Mouse (Mus musculus) gastrocnemius, postnatal 10 days (tissue): ENCODE results near the gene Hlf. TPM values are rescaled to one million over a fixed set of nuclear protein-coding genes. Genes with fewer than 3 reads are reported as not detected.

Experiments used
- DNase-seq: peaks from one replicate; pipeline ENCODE4 v3.0.0; 2021; ENCODE audit warnings: mixed read lengths
- total RNA-seq, 2 experiments: library from RNA; stranded (reverse); gene quantifications; 2 replicates each; pipeline ENCODE4 v1.2.3; 2021

Gene Hlf
- total RNA-seq, 2 experiments from 2014 or later, result 5.1 to 7.5 TPM

DNA sequence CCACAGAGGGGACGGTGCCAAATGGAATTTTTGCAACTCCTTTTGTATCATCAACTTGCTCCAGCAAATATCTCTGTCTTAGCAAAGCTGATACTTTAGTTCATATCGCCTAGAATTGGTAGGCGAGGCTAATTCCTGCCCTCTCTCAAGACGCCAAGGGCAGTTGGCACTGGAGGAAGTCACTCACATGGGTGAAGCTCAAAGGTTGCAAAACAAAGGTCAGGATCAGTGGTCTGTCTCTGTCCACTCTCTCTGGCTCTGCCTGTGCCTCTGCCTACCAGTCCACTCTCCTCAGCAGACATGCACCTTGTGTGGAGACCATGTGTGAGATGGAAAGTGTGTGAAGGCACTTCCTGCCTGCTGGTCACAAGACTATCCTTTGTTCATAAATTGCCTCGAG lies 48.4 kb downstream of the Hlf start:
- DNase-seq, result no peak

DNA sequence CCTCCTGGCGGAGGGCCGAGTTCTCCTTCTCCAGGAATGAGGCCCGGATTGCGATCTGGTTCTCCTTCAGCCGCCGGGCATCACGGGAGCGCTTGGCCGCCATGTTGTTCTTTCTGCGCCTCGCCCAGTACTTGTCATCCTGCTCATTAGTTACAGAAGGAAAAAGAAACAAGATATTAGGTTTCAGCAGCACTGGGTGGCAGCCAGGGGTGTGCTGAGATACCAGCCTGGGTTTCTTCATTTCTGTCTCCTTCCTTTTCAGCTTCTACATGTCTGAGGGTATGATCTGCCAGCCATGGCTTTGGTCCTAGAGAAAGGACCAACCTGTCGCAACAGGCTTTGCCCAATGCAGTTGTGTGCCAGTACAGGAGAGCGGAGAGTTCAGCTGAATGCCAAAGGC lies 49.9 kb downstream of the Hlf start:
- DNase-seq, result no peak

DNA sequence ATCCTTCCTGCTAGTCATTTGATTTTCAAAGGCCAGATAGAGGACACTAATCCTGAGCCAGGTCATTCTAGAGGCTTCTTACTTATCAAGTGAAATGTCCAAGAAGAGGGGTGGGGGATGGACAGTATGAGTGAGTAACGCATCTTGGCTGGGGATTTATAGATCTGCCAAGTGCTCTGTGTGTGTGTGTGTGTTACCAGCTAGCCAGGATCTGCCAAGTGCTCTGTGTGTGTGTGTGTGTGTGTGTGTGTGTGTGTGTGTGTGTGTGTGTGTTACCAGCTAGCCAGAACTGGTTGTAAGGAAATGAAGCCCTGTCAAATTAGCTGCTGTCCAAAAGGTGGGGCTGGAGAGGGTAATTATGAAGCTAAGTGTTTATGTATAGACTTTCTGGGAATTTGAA lies 55.9 kb downstream of the Hlf start:
- DNase-seq, result no peak

DNA sequence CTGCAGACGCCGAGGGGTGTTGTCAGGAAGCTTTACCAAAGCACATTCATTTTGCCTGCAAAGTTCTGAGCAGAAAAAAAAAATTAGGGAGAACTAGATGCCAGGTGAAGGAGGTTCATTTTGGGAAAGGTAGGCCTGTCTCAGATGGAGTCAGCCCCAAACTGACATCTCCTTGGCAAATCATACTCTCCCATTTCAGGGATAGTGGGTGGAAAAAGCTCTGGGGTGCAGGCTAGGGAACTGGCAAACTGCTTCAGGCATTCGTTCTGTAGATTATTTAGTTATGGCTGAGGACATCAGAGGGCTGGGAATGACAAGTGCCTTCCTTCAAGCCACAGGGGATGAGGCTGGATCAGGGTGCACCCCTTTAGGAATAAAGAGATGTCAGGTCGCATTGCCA lies 58.0 kb downstream of the Hlf start:
- no peak for DNase-seq

DNA sequence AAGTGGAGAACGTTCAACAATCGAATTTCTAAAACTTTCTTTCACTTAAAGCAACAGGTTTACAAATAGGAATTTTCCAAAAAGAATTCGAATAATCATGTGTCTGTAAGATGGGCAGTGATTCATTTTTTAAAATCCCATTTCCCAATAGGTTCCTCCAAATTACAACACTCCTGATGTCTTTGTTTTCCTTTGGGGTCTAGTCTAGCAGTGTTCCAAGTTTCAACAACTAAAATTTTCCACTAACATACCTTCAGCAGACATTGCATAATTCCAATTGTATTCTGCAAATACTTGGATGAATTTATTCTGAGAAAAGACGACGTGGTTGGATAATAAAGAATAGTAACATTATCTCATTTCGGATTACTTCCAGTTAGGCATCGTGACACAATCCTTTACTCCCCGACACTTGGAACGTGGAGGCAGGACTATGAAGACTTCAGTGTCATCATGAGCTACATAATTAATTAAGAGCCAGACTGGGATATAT lies 60.4 kb downstream of the Hlf start:
- no peak for DNase-seq

DNA sequence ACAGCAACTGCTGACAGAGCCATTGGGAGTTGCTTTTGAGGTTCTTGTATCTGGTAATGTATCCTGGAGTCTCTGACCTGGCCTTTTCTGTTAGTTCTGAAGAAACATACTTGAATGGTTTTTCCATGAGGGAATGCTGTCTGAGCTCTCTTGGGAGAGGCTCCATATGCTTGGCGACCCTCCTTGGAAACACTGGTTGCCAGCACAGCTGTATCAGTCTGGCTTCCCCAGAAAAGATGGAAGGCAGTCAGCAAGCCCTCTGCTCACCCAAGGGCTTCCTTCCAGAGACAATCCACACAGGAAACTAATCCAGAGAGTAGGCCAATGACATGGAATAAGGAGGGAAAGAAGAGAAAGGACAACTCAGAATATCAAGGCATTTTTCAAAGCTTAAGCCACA lies 63.9 kb downstream of the Hlf start:
- DNase-seq, result peak; percentile 22

DNA sequence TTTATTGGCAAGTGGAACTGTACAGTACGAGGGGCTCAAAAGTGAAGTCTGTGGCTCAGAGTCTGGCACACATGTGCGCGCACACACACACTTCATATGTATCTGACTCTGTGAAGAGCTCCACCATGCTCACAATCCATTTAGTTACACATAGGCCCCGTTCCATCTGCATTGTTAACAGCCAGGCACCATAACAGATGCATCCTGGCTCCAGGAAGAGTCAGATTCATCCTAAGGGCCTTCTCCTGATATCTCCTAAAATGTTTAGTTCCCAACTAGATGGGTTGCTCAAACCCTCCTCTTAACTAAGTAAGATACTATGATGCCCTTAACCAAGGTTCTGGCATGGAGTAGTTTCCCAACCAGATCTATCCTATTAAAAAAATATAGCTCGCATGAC lies 64.5 kb downstream of the Hlf start:
- no peak for DNase-seq

DNA sequence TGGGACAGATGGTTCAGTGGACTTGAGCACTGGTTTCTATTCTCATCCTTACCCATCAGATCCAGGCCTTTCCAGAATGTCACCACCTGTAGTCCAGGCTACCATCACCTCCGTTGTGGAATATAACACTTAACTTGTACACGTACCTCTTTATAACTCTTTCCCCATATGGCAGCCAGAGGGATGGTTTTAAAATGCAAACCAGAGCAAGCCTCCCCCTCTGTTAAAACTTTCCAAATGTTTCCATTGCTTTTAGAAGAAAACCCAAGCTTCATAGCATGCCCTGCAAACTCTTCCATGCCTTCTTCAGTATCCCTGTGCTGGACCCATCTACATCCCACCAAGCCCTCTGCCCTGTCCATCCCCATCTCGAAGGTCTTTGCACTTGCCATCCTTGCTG lies 66.1 kb downstream of the Hlf start:
- no peak for DNase-seq

DNA sequence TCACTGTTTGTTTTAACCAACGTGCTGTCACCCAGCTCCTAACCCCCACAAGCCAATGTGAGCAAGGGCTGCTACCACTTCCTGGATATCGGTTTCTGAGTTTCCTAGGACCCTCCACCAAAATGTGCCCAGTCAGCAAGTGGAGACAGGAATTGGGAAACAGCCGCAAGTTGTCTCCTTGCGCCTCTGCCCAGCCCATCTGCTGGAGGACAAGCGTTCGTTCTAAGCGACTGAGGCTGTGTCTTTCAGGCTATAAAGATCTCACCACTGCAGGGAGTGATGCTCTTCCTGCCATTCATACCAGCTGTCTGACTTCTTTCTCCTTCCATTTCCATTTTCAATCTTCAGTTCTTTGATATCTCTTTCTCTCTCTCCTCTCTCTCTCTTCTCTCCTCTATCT lies 69.8 kb downstream of the Hlf start:
- DNase-seq, result no peak

DNA sequence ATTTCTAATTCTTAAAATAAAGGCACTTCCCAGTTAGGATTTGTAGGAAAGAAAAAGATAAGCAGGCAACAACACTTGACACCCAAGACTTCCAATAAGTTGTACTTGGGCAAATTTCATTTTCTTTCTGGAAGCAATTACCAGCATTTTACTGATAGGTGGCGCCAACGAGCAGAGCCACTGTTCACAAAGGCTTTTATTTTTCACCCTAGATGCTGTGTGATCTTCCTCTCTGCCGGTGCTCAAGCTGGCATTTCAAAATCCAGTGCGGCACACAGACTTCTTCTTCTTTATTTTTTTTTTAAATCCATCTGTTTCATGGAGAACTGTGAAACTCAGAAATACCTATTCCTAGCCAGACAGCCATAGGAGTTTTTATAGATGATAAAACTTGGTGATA lies 73.2 kb downstream of the Hlf start:
- DNase-seq, result peak; percentile 46

DNA sequence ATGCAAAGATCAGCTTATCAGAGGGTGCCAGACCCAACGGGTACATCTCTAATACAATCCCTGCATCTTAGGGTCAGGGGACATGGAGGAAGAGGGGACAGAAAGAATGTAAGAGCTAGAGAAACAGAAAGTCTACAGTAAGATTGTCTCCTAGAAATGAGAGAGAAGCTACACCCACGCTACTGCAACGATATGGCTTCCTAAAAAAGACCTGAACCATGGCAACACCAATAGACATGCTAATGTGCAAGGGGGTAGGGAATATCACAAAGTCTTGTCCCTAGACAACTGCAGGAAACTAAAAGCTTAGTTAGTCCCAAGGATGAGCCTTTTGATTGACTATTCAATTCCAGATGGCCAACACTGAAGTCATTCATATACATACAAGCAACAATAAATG lies 76.1 kb downstream of the Hlf start:
- no peak for DNase-seq

DNA sequence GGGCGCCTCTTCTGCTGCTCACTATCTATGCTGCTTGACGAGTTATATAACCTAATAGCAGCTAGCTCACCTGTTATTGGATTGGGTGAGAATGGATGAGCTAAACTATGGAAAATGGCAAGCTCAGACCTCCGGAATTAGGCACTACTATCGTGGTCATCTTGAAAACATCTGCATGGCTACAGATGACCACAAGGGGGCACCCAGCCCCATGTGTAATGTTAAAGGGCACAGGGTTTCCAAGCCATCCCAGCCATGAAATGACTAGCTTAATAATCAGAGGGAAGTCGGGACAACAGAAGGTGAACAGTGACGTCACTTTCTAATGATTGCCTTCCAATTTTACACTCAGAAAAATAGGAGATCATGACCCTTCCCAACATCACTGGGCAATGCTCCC lies 83.7 kb downstream of the Hlf start:
- peak; percentile 68 for DNase-seq

DNA sequence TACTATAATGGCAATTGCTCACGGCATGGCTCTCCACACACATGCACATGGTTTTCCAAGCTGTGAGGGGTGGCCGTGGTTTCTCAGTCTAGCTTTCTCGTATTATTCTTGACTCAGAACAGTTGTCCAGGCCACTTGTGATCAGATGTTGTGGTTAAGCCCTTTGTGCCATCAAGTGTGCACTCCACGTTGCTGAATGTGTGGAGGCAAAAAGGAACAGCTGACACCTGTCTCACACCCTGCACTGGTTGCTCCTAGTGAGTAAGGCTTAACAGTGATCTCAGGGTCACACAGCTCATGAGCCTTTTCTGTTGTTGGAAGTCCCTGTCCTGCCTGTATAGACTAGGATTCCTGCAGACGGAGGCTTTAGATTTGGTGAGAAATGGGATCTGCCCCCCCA lies 84.6 kb downstream of the Hlf start:
- no peak for DNase-seq

DNA sequence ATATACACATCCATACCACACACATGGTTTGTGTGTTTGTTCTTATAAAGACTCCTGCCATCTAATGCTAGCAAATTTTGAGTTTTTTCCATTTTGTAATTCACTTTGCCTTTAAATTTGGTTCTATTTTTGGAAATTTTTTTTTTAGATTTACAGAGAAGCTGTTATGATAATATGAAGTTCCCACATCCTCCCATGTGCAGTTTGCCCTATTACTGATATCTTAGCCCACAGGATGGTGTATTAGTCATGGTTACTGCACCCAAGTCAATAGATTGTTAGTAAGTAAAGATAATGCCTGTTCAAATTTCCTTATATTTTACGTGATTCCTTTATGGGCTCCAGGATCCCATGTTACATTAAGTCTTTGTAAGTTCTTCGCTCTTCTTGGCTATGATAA lies 96.1 kb downstream of the Hlf start:
- no peak for DNase-seq

DNA sequence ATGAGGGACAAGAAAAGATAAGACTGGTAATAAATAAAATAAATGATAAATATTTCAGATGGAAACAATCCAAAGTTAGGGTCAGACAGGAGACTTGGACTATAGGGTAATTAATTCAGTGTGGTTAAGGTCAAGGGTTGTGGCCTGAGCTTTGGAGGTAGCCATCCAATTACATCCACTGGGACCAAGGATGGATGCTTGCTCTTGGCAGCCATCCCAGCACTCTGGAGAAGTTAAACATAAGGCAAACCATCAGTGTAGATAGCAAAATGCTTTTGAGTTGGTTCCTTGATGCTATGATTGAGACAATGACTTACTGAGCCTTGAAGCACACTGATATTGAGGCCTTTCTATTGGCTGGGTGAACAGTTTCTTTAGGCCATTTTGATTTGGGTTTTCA lies 97.9 kb downstream of the Hlf start:
- DNase-seq, result no peak

DNA sequence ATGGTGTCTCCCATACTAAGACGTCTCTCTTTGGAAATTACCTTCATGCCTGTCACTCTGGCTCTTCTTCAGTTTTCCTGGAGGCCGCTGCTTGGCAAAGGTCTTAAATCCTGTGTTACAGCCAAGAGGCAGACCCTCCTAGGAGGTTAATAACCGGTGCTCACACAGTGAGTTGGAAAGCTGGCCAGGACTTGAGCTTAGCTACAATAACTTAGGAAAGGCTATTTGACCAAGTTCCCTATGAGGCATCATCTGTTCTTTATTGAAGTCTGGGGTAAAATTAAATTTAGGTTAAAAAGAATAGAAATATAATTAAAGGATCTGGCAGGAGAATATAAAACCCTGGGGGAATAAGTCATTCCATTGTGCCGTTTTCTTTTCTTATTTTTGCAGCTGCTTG lies 99.5 kb downstream of the Hlf start:
- no peak for DNase-seq

DNA sequence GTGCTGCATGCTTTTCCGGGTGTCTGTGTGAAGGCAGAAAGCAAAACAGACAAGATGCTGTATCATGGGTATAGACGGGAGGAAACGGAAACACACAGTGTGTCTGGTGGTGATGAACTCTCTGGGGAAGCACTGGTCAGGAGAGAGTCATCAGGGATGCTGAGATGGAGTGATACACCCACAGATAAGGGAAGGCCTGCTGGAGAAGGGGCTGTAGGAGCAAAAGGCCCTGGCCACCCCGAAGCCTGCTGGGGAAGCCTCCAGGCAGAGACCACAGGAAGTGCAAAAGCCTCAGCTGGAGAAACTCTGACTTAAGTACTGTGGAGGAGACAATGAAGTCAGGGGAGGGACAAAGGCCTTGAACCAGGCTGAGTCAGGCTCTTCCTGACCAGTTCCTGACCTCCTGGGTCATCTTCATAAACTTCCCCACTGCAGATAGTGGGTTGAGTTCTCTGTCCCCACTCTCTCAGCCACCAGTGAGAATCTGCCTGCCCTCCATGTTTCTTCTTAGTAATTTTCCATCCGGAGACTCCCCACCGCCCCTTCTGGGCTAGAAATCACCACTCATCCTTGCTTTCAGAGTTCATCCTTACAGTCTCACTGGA lies 104.0 kb downstream of the Hlf start:
- DNase-seq, result no peak

Other genes with a start within 250 kb of the Hlf start
- gene Gm45716, start 203.2 kb downstream of the Hlf start, total RNA-seq, result 1 to 10 TPM; 4.2 to 5.3 TPM
- gene Mmd, start 141.4 kb downstream of the Hlf start, total RNA-seq, result 10 to 100 TPM; 14.5 to 18.7 TPM
- gene Stxbp4, start 247.2 kb upstream of the Hlf start, total RNA-seq, result 10 to 100 TPM; 11.4 to 13.5 TPM
- gene Cox11, start 247.3 kb upstream of the Hlf start, total RNA-seq, result 10 to 100 TPM; 21.6 to 22.2 TPM